Mouse (Mus musculus) liver, adult 2 months (tissue): Measurements from ENCODE around the gene Gpc6.

Source experiments
- CTCF ChIP-seq: fragments of 200-500 bp; IDR thresholded peaks from 2 replicates; pipeline ENCODE4 v1.5.1; 2011; ENCODE audit warnings: low read depth, low read length, control low read depth
- POLR2A ChIP-seq: fragments of 200-500 bp; IDR thresholded peaks from 2 replicates; pipeline ENCODE4 v1.6.1; 2011; ENCODE audit warnings: low read length, control low read depth; ENCODE audit not compliant: insufficient read depth; ENCODE audit errors: extremely low read depth

GRCm38 (mm10) chr14:117012969-117013368 is 87.9 kb downstream of the Gpc6 start:
- TF ChIP-seq CTCF (no peak), POLR2A (no peak)
